ENCODE assay signal across 8 mouse cellular contexts in genomic region chr11:78023607-78024006, GRCm38 (mm10). TPM values are rescaled to one million over a fixed set of nuclear protein-coding genes. Genes with fewer than 3 reads are reported as not detected.
A peak's percentile ranks its signal among the peaks of the same experiment; 100 is the strongest.
DNase-seq lines count a peak whose midpoint lies in the region; ATAC-seq and TF ChIP-seq lines count a peak whose summit lies in the region.

No protein-coding gene starts in this region.

- no peak overlapping the region for H3K4me3 ChIP-seq in forebrain, embryonic 14.5 days (ENCODE audit: low read depth, low read length)
- H3K4me3 ChIP-seq in forebrain, embryonic 13.5 days: no peak overlapping the region
- no peak overlapping the region for H3K4me3 ChIP-seq in midbrain, embryonic 11.5 days (ENCODE audit: low read depth, low read length)
- no peak overlapping the region for H3K4me3 ChIP-seq in midbrain, embryonic 13.5 days (replicated peaks)
- H3K4me3 ChIP-seq in bone marrow macrophage, adult 2 months (ENCODE audit: insufficient read depth, low read length): no peak overlapping the region
- H3K4me3 ChIP-seq in midbrain, postnatal 0 days (ENCODE audit: low read depth, low read length): no peak overlapping the region
- no peak overlapping the region for H3K4me3 ChIP-seq in heart, embryonic 10.5 days

- TF ChIP-seq POLR2A in bone marrow macrophage, adult 2 months (IDR thresholded peaks at IDR 0.05; ENCODE audit: borderline replicate concordance, low read depth, low read length): no peak

- no peak overlapping the region for H3K4me2 ChIP-seq in forebrain, embryonic 14.5 days (ENCODE audit: low read length)
- H3K4me2 ChIP-seq in forebrain, embryonic 13.5 days: no peak overlapping the region
- H3K4me2 ChIP-seq in midbrain, embryonic 11.5 days: no peak overlapping the region
- H3K4me2 ChIP-seq in midbrain, embryonic 13.5 days (replicated peaks): no peak overlapping the region
- no peak overlapping the region for H3K4me2 ChIP-seq in midbrain, postnatal 0 days (ENCODE audit: low read depth, low read length, poor library complexity, severe bottlenecking)

- peak; percentile 19; the same call in 1 of the 2 replicates for TF ChIP-seq CTCF in bone marrow macrophage, adult 2 months (IDR thresholded peaks at IDR 0.05; ENCODE audit: low read depth, low read length)
- peak; percentile 62 for TF ChIP-seq CTCF in midbrain, postnatal 0 days (IDR thresholded peaks at IDR 0.05)

- no peak overlapping the region for H3K9ac ChIP-seq in forebrain, embryonic 14.5 days (ENCODE audit: low read length)
- H3K9ac ChIP-seq in forebrain, embryonic 13.5 days: no peak overlapping the region
- no peak overlapping the region for H3K9ac ChIP-seq in midbrain, embryonic 11.5 days (ENCODE audit: low read length)
- no peak overlapping the region for H3K9ac ChIP-seq in midbrain, embryonic 13.5 days (replicated peaks)
- no peak overlapping the region for H3K9ac ChIP-seq in midbrain, postnatal 0 days (replicated peaks; ENCODE audit: low read length, poor library complexity, severe bottlenecking)

- ATAC-seq in forebrain, embryonic 14.5 days: no peak
- ATAC-seq in forebrain, embryonic 13.5 days: no peak
- no peak for ATAC-seq in midbrain, embryonic 11.5 days (ENCODE audit: low FRiP score)
- ATAC-seq in midbrain, embryonic 13.5 days: no peak
- ATAC-seq in midbrain, postnatal 0 days (ENCODE audit: low FRiP score): no peak

- no peaks in the 10 kb centered on the region for H3K4me1 ChIP-seq in forebrain, embryonic 14.5 days (ENCODE audit: control insufficient read depth, insufficient read depth, low read length)
- H3K4me1 ChIP-seq in forebrain, embryonic 13.5 days: no peaks in the 10 kb centered on the region
- H3K4me1 ChIP-seq in midbrain, embryonic 11.5 days (ENCODE audit: control insufficient read depth, insufficient read depth, low read length): no peaks in the 10 kb centered on the region
- no peaks in the 10 kb centered on the region for H3K4me1 ChIP-seq in midbrain, embryonic 13.5 days (replicated peaks)
- H3K4me1 ChIP-seq in bone marrow macrophage, adult 2 months (ENCODE audit: control insufficient read depth, insufficient read depth, low read length): peaks cover 7% of the 10 kb centered on the region
- no peaks in the 10 kb centered on the region for H3K4me1 ChIP-seq in midbrain, postnatal 0 days (ENCODE audit: insufficient read depth, low read length)
- 0 out of 2 replicates have a peak, but pooled peaks cover 11% of the 10 kb centered on the region for H3K4me1 ChIP-seq in heart, embryonic 10.5 days

- WGBS in forebrain, embryonic 14.5 days: 81% methylated on average over 8 of the region's 8 CpGs
- WGBS in forebrain, embryonic 13.5 days: 85% methylated on average over 8 of the region's 8 CpGs
- WGBS in midbrain, embryonic 11.5 days: 84% methylated on average over 8 of the region's 8 CpGs
- WGBS in midbrain, embryonic 13.5 days: 81% methylated on average over 8 of the region's 8 CpGs
- 79% methylated on average over 8 of the region's 8 CpGs for WGBS in midbrain, postnatal 0 days
- 83% methylated on average over 8 of the region's 8 CpGs for WGBS in heart, embryonic 10.5 days

- peaks cover 87% of the 10 kb centered on the region for H3K36me3 ChIP-seq in forebrain, embryonic 14.5 days (ENCODE audit: control insufficient read depth, insufficient read depth, low read length)
- H3K36me3 ChIP-seq in forebrain, embryonic 13.5 days (ENCODE audit: poor library complexity, severe bottlenecking): peaks cover 88% of the 10 kb centered on the region
- peaks cover 50% of the 10 kb centered on the region for H3K36me3 ChIP-seq in midbrain, embryonic 11.5 days (ENCODE audit: control insufficient read depth, insufficient read depth, low read length)
- H3K36me3 ChIP-seq in midbrain, embryonic 13.5 days: peaks cover 87% of the 10 kb centered on the region
- peaks cover 54% of the 10 kb centered on the region for H3K36me3 ChIP-seq in midbrain, postnatal 0 days (ENCODE audit: insufficient read depth, low read length)
- peaks cover 92% of the 10 kb centered on the region for H3K36me3 ChIP-seq in heart, embryonic 10.5 days

- DNase-seq in forebrain, embryonic 14.5 days (ENCODE audit: low spot score): peak; percentile 13
- DNase-seq in midbrain, embryonic 11.5 days (ENCODE audit: low spot score, missing footprints): peak; percentile 95
- DNase-seq in midbrain, postnatal 0 days (ENCODE audit: low spot score): peak; percentile 54
- no peak for DNase-seq in urinary bladder, adult 18-20 months (ENCODE audit: low spot score in 2 of 2)
- no peak for DNase-seq in heart, embryonic 10.5 days (ENCODE audit: low spot score)

- H3K9me3 ChIP-seq in forebrain, embryonic 14.5 days (replicated peaks; ENCODE audit: control insufficient read depth, low read length): no peaks in the 10 kb centered on the region
- no peaks in the 10 kb centered on the region for H3K9me3 ChIP-seq in forebrain, embryonic 13.5 days (replicated peaks)
- no peaks in the 10 kb centered on the region for H3K9me3 ChIP-seq in midbrain, embryonic 11.5 days (ENCODE audit: control insufficient read depth, low read length)
- H3K9me3 ChIP-seq in midbrain, embryonic 13.5 days: no peaks in the 10 kb centered on the region
- no peaks in the 10 kb centered on the region for H3K9me3 ChIP-seq in midbrain, postnatal 0 days (ENCODE audit: low read length)
- no peaks in the 10 kb centered on the region for H3K9me3 ChIP-seq in heart, embryonic 10.5 days

- no peak overlapping the region for H3K27ac ChIP-seq in forebrain, embryonic 14.5 days (ENCODE audit: low read depth, low read length)
- H3K27ac ChIP-seq in forebrain, embryonic 13.5 days: no peak overlapping the region
- H3K27ac ChIP-seq in midbrain, embryonic 11.5 days (ENCODE audit: low read depth, low read length): no peak overlapping the region
- no peak overlapping the region for H3K27ac ChIP-seq in midbrain, embryonic 13.5 days
- H3K27ac ChIP-seq in bone marrow macrophage, adult 2 months (ENCODE audit: insufficient read depth, low read depth, low read length): no peak overlapping the region
- H3K27ac ChIP-seq in midbrain, postnatal 0 days (ENCODE audit: low read depth, low read length): no peak overlapping the region
- no peak overlapping the region for H3K27ac ChIP-seq in heart, embryonic 10.5 days

- no peaks in the 10 kb centered on the region for H3K27me3 ChIP-seq in forebrain, embryonic 14.5 days (replicated peaks; ENCODE audit: control insufficient read depth, insufficient read depth, low read length)
- no peaks in the 10 kb centered on the region for H3K27me3 ChIP-seq in forebrain, embryonic 13.5 days
- no peaks in the 10 kb centered on the region for H3K27me3 ChIP-seq in midbrain, embryonic 11.5 days (ENCODE audit: control insufficient read depth, insufficient read depth, low read length)
- no peaks in the 10 kb centered on the region for H3K27me3 ChIP-seq in midbrain, embryonic 13.5 days
- no peaks in the 10 kb centered on the region for H3K27me3 ChIP-seq in midbrain, postnatal 0 days (ENCODE audit: insufficient read depth, low read length)
- no peaks in the 10 kb centered on the region for H3K27me3 ChIP-seq in heart, embryonic 10.5 days (ENCODE audit: insufficient read depth, poor library complexity, severe bottlenecking)

RNA-seq across cellular contexts. Expression of gene Dhrs13, which starts 8.5 kb away (rescaled TPM):
- 36.6 and 38.8 TPM in 2 replicates for polyA plus RNA-seq in forebrain, embryonic 14.5 days (2014; fragmentation: Nextera tagmentation; extraction: Ambion mirVana)
- 23.4 and 26.6 TPM in 2 replicates for polyA plus RNA-seq in forebrain, embryonic 13.5 days (2015; fragmentation: Nextera tagmentation; extraction: Ambion mirVana)
- polyA plus RNA-seq in midbrain, embryonic 11.5 days (2014; fragmentation: Nextera tagmentation; extraction: Ambion mirVana): 17.4 and 18.0 TPM in 2 replicates
- 31.6 and 32.4 TPM in 2 replicates for polyA plus RNA-seq in midbrain, embryonic 13.5 days (2015; fragmentation: Nextera tagmentation; extraction: Ambion mirVana)
- polyA plus RNA-seq in bone marrow macrophage, adult 2 months (2012; ENCODE audit: insufficient read depth, insufficient read length, missing spikeins): 2.8 and 3.5 TPM in 2 replicates
- 69.3 and 77.7 TPM in 2 replicates for total RNA-seq in midbrain, postnatal 0 days (2014; rRNA removed)
- polyA plus RNA-seq in midbrain, postnatal 0 days (2015; fragmentation: Nextera tagmentation; extraction: Ambion mirVana): 61.9 and 62.1 TPM in 2 replicates
- polyA plus RNA-seq in heart, embryonic 10.5 days (2016; fragmentation: Nextera tagmentation; extraction: Ambion mirVana): 14.6 and 16.5 TPM in 2 replicates

RNA-seq across cellular contexts. Expression of gene Flot2, which starts 14.1 kb away (rescaled TPM):
- polyA plus RNA-seq in forebrain, embryonic 14.5 days (2014; fragmentation: Nextera tagmentation; extraction: Ambion mirVana): 56.2 and 64.6 TPM in 2 replicates
- polyA plus RNA-seq in forebrain, embryonic 13.5 days (2015; fragmentation: Nextera tagmentation; extraction: Ambion mirVana): 69.6 and 78.1 TPM in 2 replicates
- polyA plus RNA-seq in midbrain, embryonic 11.5 days (2014; fragmentation: Nextera tagmentation; extraction: Ambion mirVana): 52.7 and 57.6 TPM in 2 replicates
- 66.9 and 68.4 TPM in 2 replicates for polyA plus RNA-seq in midbrain, embryonic 13.5 days (2015; fragmentation: Nextera tagmentation; extraction: Ambion mirVana)
- polyA plus RNA-seq in bone marrow macrophage, adult 2 months (2012; ENCODE audit: insufficient read depth, insufficient read length, missing spikeins): 59.0 and 64.0 TPM in 2 replicates
- 67.3 and 87.1 TPM in 2 replicates for total RNA-seq in midbrain, postnatal 0 days (2014; rRNA removed)
- 92.7 and 97.9 TPM in 2 replicates for polyA plus RNA-seq in midbrain, postnatal 0 days (2015; fragmentation: Nextera tagmentation; extraction: Ambion mirVana)
- polyA plus RNA-seq in heart, embryonic 10.5 days (2016; fragmentation: Nextera tagmentation; extraction: Ambion mirVana): 72.0 and 81.4 TPM in 2 replicates

RNA-seq across cellular contexts. Expression of gene Phf12, which starts 41.1 kb away (rescaled TPM):
- polyA plus RNA-seq in forebrain, embryonic 14.5 days (2014; fragmentation: Nextera tagmentation; extraction: Ambion mirVana): 16.5 and 17.0 TPM in 2 replicates
- 20.7 and 24.5 TPM in 2 replicates for polyA plus RNA-seq in forebrain, embryonic 13.5 days (2015; fragmentation: Nextera tagmentation; extraction: Ambion mirVana)
- 15.5 and 18.0 TPM in 2 replicates for polyA plus RNA-seq in midbrain, embryonic 11.5 days (2014; fragmentation: Nextera tagmentation; extraction: Ambion mirVana)
- 22.7 and 22.8 TPM in 2 replicates for polyA plus RNA-seq in midbrain, embryonic 13.5 days (2015; fragmentation: Nextera tagmentation; extraction: Ambion mirVana)
- polyA plus RNA-seq in bone marrow macrophage, adult 2 months (2012; ENCODE audit: insufficient read depth, insufficient read length, missing spikeins): 42.5 and 47.8 TPM in 2 replicates
- 31.6 and 53.9 TPM in 2 replicates for total RNA-seq in midbrain, postnatal 0 days (2014; rRNA removed)
- 9.3 and 9.9 TPM in 2 replicates for polyA plus RNA-seq in midbrain, postnatal 0 days (2015; fragmentation: Nextera tagmentation; extraction: Ambion mirVana)
- polyA plus RNA-seq in heart, embryonic 10.5 days (2016; fragmentation: Nextera tagmentation; extraction: Ambion mirVana): 13.2 and 20.0 TPM in 2 replicates

RNA-seq across cellular contexts. Expression of gene Eral1, which starts 56.6 kb away (rescaled TPM):
- polyA plus RNA-seq in forebrain, embryonic 14.5 days (2014; fragmentation: Nextera tagmentation; extraction: Ambion mirVana): 36.8 and 40.2 TPM in 2 replicates
- 33.0 and 36.6 TPM in 2 replicates for polyA plus RNA-seq in forebrain, embryonic 13.5 days (2015; fragmentation: Nextera tagmentation; extraction: Ambion mirVana)
- polyA plus RNA-seq in midbrain, embryonic 11.5 days (2014; fragmentation: Nextera tagmentation; extraction: Ambion mirVana): 39.0 and 39.6 TPM in 2 replicates
- 32.7 and 33.8 TPM in 2 replicates for polyA plus RNA-seq in midbrain, embryonic 13.5 days (2015; fragmentation: Nextera tagmentation; extraction: Ambion mirVana)
- polyA plus RNA-seq in bone marrow macrophage, adult 2 months (2012; ENCODE audit: insufficient read depth, insufficient read length, missing spikeins): 18.4 and 19.5 TPM in 2 replicates
- total RNA-seq in midbrain, postnatal 0 days (2014; rRNA removed): 30.7 and 39.2 TPM in 2 replicates
- 26.1 and 27.4 TPM in 2 replicates for polyA plus RNA-seq in midbrain, postnatal 0 days (2015; fragmentation: Nextera tagmentation; extraction: Ambion mirVana)
- 30.7 and 35.6 TPM in 2 replicates for polyA plus RNA-seq in heart, embryonic 10.5 days (2016; fragmentation: Nextera tagmentation; extraction: Ambion mirVana)

Comparison
In these comparisons a context has a peak if more than half of its experiments do, and no peak if none do; other contexts are left out.
1. DNase-seq: peak in forebrain, embryonic 14.5 days (single experiment), midbrain, embryonic 11.5 days (single experiment) and midbrain, postnatal 0 days (single experiment); none in urinary bladder, adult 18-20 months (0 of 2) and heart, embryonic 10.5 days (single experiment).